Mouse (Mus musculus) lung, adult 2 months (tissue): ENCODE data around the gene Gm13101.
"Not testable (repeated sequence)": the region's sequence is repeated elsewhere in the genome, so short reads cannot be mapped to it uniquely, and the experiment has no call there.

Source experiments
- CTCF ChIP-seq: fragments of 200-500 bp; IDR thresholded peaks from 2 replicates; pipeline ENCODE4 v1.5.1; 2011; ENCODE audit warnings: mild to moderate bottlenecking, low read length, control low read depth; ENCODE audit not compliant: insufficient read depth
- POLR2A ChIP-seq: fragments of 200-500 bp; IDR thresholded peaks from 2 replicates; pipeline ENCODE4 v1.6.1; 2011; ENCODE audit warnings: low read depth, mild to moderate bottlenecking, control low read depth, low read length, borderline replicate concordance; ENCODE audit errors: extremely low read depth

DNA sequence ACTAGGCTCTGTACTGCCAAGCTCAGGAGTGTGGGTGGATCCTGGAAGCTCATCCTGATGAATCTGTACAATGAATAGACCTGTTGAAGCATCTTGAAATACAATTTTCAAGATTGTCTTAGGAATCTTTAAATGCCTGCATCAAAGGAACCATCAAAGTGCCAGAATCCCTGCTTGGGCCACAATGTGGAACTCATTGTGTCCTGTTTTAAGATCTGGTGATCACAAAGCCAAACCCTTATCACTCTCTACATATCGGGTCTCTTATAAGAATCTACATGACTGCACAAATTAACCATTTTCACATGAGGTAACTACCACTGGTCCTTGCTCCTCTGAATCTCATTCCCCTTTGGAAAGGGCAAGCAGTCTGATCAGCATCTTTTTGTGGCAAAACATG, 15.8 kb downstream of the Gm13101 start, which contains the start of gene Pramef25:
- not testable (repeated sequence) for TF ChIP-seq CTCF, POLR2A
